Mouse (Mus musculus): Measurements from ENCODE around the gene Ptprm.

GRCm38 (mm10) chr17:67257780-67258179, 96.5 kb downstream of the Ptprm start:
- TF ChIP-seq CTCF (IDR thresholded peaks at IDR 0.05; ENCODE audit: borderline replicate concordance, control insufficient read depth, extremely low read depth, insufficient read depth, low read length, poor library complexity) (no peak), POLR2A (IDR thresholded peaks at IDR 0.05; ENCODE audit: control insufficient read depth, extremely low read depth, insufficient read depth, low read length, poor library complexity) (no peak)

Data from thymus, adult 2 months (tissue).